Comparison of ENCODE assay signal across 9 mouse cellular contexts in genomic region chr6:98048671-98049438, GRCm38 (mm10).
DNase-seq lines count a peak whose midpoint lies in the region; ATAC-seq lines count a peak whose summit lies in the region.
"Had no signal": no experiment of that assay in that cellular context is flagged by ENCODE, and none has a peak within 500 bp of the region (broad histone marks: within the 10 kb centered on the region; RNA-seq: fewer than 3 reads in every experiment).

No protein-coding gene starts in this region.

- no peak overlapping the region for H3K4me2 ChIP-seq in embryonic facial prominence, embryonic 15.5 days (replicated peaks)
- H3K4me2 ChIP-seq in intestine, embryonic 15.5 days (replicated peaks): no peak overlapping the region
- no peak overlapping the region for H3K4me2 ChIP-seq in neural tube, embryonic 12.5 days (replicated peaks)
- H3K4me2 ChIP-seq: stomach, embryonic 15.5 days had no signal

- no peak for ATAC-seq in embryonic facial prominence, embryonic 15.5 days (ENCODE audit: insufficient number of reproducible peaks, low FRiP score, low TSS enrichment, low read depth)
- ATAC-seq in intestine, embryonic 15.5 days: 0 out of 2 replicates have a peak, but pooled peaks have one; percentile 47
- peak; percentile 54; the same call in 1 of the 2 replicates for ATAC-seq in neural tube, embryonic 12.5 days (ENCODE audit: low FRiP score, low read depth)

- no peaks in the 10 kb centered on the region for H3K27me3 ChIP-seq in embryonic facial prominence, embryonic 15.5 days
- H3K27me3 ChIP-seq in intestine, embryonic 15.5 days (replicated peaks): no peaks in the 10 kb centered on the region
- peaks cover 17% of the 10 kb centered on the region for H3K27me3 ChIP-seq in neural tube, embryonic 12.5 days (replicated peaks)
- H3K27me3 ChIP-seq: stomach, embryonic 15.5 days had no signal

- H3K9me3 ChIP-seq in embryonic facial prominence, embryonic 15.5 days (replicated peaks): no peaks in the 10 kb centered on the region
- no peaks in the 10 kb centered on the region for H3K9me3 ChIP-seq in intestine, embryonic 15.5 days
- no peaks in the 10 kb centered on the region for H3K9me3 ChIP-seq in neural tube, embryonic 12.5 days
- H3K9me3 ChIP-seq: stomach, embryonic 15.5 days had no signal

- peaks cover 4% of the 10 kb centered on the region; the same call in 1 of the 2 replicates for H3K4me1 ChIP-seq in embryonic facial prominence, embryonic 15.5 days
- H3K4me1 ChIP-seq in intestine, embryonic 15.5 days (replicated peaks): no peaks in the 10 kb centered on the region
- peaks cover 17% of the 10 kb centered on the region; the same call in 1 of the 2 replicates for H3K4me1 ChIP-seq in neural tube, embryonic 12.5 days

- H3K36me3 ChIP-seq in embryonic facial prominence, embryonic 15.5 days: no peaks in the 10 kb centered on the region
- no peaks in the 10 kb centered on the region for H3K36me3 ChIP-seq in intestine, embryonic 15.5 days
- H3K36me3 ChIP-seq in neural tube, embryonic 12.5 days: no peaks in the 10 kb centered on the region
- H3K36me3 ChIP-seq: stomach, embryonic 15.5 days had no signal

- no peak overlapping the region for H3K4me3 ChIP-seq in embryonic facial prominence, embryonic 15.5 days (replicated peaks)
- H3K4me3 ChIP-seq in intestine, embryonic 15.5 days (replicated peaks): no peak overlapping the region
- no peak overlapping the region for H3K4me3 ChIP-seq in neural tube, embryonic 12.5 days
- H3K4me3 ChIP-seq: stomach, embryonic 15.5 days had no signal

- H3K27ac ChIP-seq in embryonic facial prominence, embryonic 15.5 days (replicated peaks): 0 out of 2 replicates have a peak overlapping the region, but pooled peaks have one; percentile 3
- H3K27ac ChIP-seq in intestine, embryonic 15.5 days: no peak overlapping the region
- no peak overlapping the region for H3K27ac ChIP-seq in neural tube, embryonic 12.5 days
- H3K27ac ChIP-seq: stomach, embryonic 15.5 days had no signal

- 37% methylated on average over 14 of the region's 14 CpGs for WGBS in embryonic facial prominence, embryonic 15.5 days
- 45% methylated on average over 14 of the region's 14 CpGs for WGBS in intestine, embryonic 15.5 days
- WGBS in neural tube, embryonic 12.5 days: 20% methylated on average over 14 of the region's 14 CpGs

- intact Hi-C loops in left cerebral cortex, postnatal 36 days (cut with DNase I): no loop called here

- no peak overlapping the region for H3K9ac ChIP-seq in embryonic facial prominence, embryonic 15.5 days
- no peak overlapping the region for H3K9ac ChIP-seq in intestine, embryonic 15.5 days
- H3K9ac ChIP-seq in neural tube, embryonic 12.5 days: no peak overlapping the region
- H3K9ac ChIP-seq: stomach, embryonic 15.5 days had no signal

- peak; percentile 3 to 4 for DNase-seq in left cerebral cortex, adult 18-20 months (ENCODE audit: low spot score in 2 of 2)
- no peak for DNase-seq in left cerebral cortex, postnatal 36 days (ENCODE audit: low spot score in 2 of 2)
- no peak for DNase-seq in ovary, postnatal 10 days (ENCODE audit: low spot score)
- no peak for DNase-seq in kidney, adult 8-10 months
- DNase-seq: kidney, postnatal 25 days had no signal

Comparison
In these comparisons a context has a peak if more than half of its experiments do, and no peak if none do; other contexts are left out.
1. DNase-seq: peak in left cerebral cortex, adult 18-20 months (2 of 2); none in left cerebral cortex, postnatal 36 days (0 of 2), ovary, postnatal 10 days (single experiment) and kidney, adult 8-10 months (0 of 2).